Mouse (Mus musculus): Measurements from ENCODE around the gene Serbp1.

Gene Serbp1

DNA sequence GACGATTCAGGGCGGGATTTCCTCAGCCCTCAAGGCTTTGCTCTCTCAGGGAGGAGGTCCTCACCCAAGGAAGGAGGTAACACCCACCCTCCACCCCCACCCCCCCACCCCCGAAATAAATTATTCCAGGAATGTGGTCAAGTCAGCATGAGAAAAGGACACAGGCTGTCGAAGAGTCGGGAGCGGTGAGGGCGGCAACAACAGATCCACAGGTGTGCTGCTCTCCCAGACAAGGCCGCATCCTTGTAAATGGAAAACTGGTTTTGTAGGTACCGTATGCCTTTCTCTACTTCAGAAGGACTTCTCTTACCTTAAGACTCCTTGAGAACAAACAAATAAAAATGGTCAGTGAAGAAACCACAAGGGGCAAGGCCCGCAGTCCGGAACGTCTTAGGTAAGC is at the start of gene Serbp1:
Gene Serbp1 (plus strand): TSS at position 200 of the 400 bp plus-strand sequence.
- in situ Hi-C loops (cut with MboI, MseI), result no loop called here

GRCm38 (mm10) chr6:67193591-67193990 is 44.4 kb upstream of the Serbp1 start:
- in situ Hi-C loops (cut with MboI, MseI), result loop anchor here (10.0 to 25.0 kb wide), 2 partner anchors 611 to 656 kb away; partner anchors contain the start of gene Mad2l1

- in situ Hi-C loops (cut with MboI, MseI), result loop anchor here (10.0 to 25.0 kb wide), 2 partner anchors 610 to 657 kb away; partner anchors contain the start of gene Mad2l1
These were observed 43.4 kb upstream of the Serbp1 start for GRCm38 (mm10) chr6:67194606-67195005.

DNA sequence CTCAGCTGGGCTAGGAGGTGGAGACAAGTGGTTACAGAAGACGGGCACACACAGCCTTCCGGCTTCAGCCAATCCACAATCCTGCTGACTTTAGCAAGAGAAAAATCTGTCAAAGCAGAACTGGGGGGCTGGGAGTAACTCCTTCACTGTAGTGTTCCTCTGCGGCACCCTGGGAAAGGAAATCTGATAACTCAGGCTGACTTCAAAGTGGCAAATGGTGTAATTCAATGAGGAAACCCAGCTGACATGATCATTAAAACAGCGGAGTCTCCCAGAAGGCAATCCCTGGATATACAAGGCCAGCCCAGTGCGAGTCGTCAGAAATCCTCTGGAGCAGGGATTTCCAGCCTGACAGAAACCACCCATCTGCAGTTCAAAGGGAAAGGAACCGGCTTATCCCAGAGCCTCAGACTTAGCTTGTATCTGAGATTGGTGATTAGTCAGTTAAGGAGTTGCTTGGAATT is 42.8 kb upstream of the Serbp1 start:
- in situ Hi-C loops (cut with MboI, MseI), result loop anchor here (10.0 to 25.0 kb wide), 2 partner anchors 610 to 658 kb away; partner anchors contain the start of gene Mad2l1

GRCm38 (mm10) chr6:67196821-67197220 is 41.2 kb upstream of the Serbp1 start:
- in situ Hi-C loops (cut with MboI, MseI), result loop anchor here (10.0 to 25.0 kb wide), 2 partner anchors 608 to 660 kb away; partner anchors contain the start of gene Mad2l1

DNA sequence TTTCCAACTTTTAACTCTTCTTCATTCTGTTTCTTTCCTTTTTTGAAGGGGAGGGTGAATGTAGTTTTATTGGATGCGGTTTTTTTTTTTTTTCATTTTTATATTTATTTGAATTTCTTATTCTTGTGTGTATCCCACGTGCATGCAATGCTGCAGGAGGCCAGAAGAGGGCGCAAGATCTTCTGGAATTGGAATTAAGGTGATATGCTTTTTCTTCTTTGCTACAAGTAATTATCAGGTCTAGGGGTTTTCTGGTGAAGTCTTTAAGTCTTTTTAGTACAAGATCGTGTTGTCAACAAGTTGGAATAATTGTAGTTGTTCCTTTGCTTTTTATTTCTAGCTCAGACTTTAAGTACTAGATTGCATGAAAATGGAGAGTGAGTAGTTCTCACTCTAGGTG is 39.9 kb upstream of the Serbp1 start:
- in situ Hi-C loops (cut with MboI, MseI), result loop anchor here (10.0 to 25.0 kb wide), 2 partner anchors 607 to 661 kb away; partner anchors contain the start of gene Mad2l1

- in situ Hi-C loops (cut with MboI, MseI), result no loop called here
These were observed 37.2 kb upstream of the Serbp1 start for GRCm38 (mm10) chr6:67200715-67201322.

GRCm38 (mm10) chr6:67205081-67206037 is 32.6 kb upstream of the Serbp1 start:
- in situ Hi-C loops (cut with MboI, MseI), result no loop called here

DNA sequence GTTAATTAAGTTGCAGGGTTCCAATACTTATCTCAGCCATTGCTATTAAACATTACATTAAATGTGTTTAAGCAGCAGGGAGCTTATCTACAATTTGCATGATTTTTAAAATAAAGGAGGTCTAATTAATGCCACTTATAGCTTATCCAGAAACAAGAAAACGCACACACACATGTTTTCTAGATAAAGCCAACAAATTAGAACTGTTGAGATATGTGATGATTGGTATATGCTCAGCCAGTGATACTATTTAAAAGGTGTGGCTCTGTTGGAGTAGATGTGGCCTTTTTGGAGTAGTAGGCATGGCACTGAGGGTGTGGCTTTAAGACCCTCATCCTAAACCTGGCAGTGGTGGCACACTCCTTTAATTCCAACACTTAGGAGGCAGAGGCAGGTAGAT is 25.6 kb upstream of the Serbp1 start:
- in situ Hi-C loops (cut with MboI, MseI), result loop anchor here (5.0 kb wide), 1 partner anchor 45 kb away; no protein-coding TSS in a partner anchor

- in situ Hi-C loops (cut with MboI, MseI), result loop anchor here (5.0 kb wide), 1 partner anchor 44 kb away; no protein-coding TSS in a partner anchor
These were observed 24.4 kb upstream of the Serbp1 start for GRCm38 (mm10) chr6:67213429-67214098.

- in situ Hi-C loops (cut with MboI, MseI), result no loop called here
These were observed 20.6 kb upstream of the Serbp1 start for GRCm38 (mm10) chr6:67217402-67217801.

DNA sequence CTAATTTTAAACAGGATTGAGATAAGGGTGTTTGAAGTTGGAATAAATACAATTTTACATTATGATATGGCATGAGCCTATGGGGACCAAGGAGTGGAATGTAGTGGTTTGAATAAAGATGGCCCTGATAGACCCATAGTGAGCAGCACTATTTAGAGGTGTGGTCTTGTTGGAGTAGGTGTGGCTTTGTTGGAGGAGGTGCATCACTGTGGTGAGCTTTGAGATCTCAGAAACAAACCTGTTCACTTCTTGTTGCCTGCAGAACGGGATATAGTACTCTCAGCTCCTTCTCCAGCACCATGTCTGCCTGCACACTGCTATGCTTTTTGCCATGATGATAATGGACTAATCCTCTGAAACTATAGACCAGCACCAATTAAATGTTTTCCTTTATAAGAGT is 20.1 kb upstream of the Serbp1 start:
- in situ Hi-C loops (cut with MboI, MseI), result no loop called here

- in situ Hi-C loops (cut with MboI, MseI), result no loop called here
These were observed 19.4 kb upstream of the Serbp1 start for GRCm38 (mm10) chr6:67218566-67218965.

DNA sequence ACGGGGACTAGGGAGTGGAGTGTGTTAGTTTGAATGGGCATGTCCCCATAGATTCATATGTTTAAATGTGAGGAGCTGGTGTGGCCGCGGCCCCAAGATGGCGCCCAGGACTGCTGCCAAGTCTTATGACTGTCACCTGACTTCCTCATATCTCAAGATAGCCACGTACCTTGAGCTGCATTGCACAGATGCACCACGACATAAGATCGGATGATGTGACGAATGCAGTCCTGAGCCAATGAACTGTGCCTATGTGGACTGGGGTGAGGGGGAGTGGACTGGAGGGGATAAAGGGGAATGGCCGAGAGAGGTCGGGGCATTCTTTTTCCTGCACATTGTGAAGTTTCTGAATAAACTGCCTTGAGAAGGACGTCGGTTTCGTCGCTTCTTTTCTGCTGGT is 18.0 kb upstream of the Serbp1 start:
- in situ Hi-C loops (cut with MboI, MseI), result loop anchor here (10.0 kb wide), 1 partner anchor 955 kb away; no protein-coding TSS in a partner anchor

DNA sequence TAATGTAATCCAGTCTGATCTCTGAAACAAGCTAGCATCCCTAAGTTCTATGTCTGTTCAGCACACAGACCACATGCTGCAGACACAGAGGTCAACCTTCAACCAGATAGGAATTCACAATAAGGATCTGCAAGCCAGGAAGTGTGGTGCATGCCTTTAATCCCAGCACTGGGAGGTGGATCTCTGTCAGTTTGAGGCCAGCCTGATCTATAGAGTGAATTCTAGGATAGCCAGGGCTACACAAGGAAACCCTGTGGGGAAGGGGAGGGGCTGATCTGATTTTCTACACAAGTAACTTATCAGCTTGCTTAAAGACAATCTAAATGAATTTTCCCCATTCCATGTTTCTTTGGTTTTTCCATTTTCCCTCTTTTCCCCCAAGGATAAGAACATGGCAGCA is 17.2 kb upstream of the Serbp1 start:
- in situ Hi-C loops (cut with MboI, MseI), result loop anchor here (10.0 kb wide), 1 partner anchor 956 kb away; no protein-coding TSS in a partner anchor

- in situ Hi-C loops (cut with MboI, MseI), result loop anchor here (10.0 kb wide), 1 partner anchor 958 kb away; no protein-coding TSS in a partner anchor
These were observed 14.9 kb upstream of the Serbp1 start for GRCm38 (mm10) chr6:67223082-67223481.

- in situ Hi-C loops (cut with MboI, MseI), result loop anchor here (10.0 kb wide), 1 partner anchor 959 kb away; no protein-coding TSS in a partner anchor
These were observed 14.5 kb upstream of the Serbp1 start for GRCm38 (mm10) chr6:67223499-67223898.

DNA sequence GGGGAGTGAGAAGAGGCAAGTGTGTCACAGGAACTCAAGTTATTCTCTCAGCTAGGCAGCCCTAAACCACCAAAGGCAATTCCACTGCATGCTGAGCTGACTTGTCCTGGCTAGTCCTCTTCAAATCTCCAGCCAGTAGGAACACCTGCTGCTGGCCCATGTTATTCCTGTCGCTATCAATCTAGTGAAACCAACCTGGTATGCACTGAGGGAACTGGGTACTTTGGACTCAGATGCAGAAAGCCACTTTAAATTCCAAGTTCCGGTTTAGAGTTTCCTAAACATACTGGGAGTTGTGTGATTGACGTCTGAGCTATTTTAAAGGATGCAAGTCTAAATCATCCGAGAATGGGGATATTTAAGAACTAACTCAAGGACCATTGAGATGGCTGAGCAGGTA is 11.7 kb upstream of the Serbp1 start:
- in situ Hi-C loops (cut with MboI, MseI), result loop anchor here (10.0 kb wide), 1 partner anchor 961 kb away; no protein-coding TSS in a partner anchor

DNA sequence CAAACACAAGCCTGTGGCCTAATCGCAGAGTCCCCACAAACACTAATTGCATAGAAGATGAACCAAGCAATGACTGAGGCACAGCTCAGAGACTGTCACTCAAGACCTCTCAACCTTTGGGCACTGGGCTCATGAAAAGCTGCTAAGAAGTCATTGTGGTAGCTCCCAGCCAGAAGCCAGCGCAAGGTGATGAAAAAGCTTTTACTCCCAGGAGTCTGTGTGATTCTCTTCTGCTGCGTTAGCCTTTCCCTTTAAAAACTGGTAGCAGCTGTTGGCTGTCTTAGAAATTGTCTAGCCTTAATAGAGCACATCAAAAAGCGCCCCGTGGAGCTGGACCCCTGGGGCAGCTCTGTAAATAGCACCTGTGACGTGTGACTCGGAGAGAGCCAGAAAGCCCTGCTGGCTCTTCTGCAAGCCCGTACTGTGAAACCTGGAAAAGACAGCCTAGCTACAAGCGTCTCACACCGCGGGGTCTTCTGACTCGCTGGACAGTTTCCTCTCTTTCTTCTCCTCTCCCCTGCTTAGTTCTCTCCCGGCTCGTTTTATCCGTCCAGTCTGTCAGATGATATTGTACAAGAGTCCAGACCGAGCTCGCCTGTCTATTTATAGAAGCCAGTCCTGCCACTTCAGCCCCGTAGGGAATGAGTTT is 9.4 kb upstream of the Serbp1 start:
- in situ Hi-C loops (cut with MboI, MseI), result loop anchor here (10.0 kb wide), 1 partner anchor 964 kb away; no protein-coding TSS in a partner anchor

- in situ Hi-C loops (cut with MboI, MseI), result loop anchor here (10.0 kb wide), 1 partner anchor 965 kb away; no protein-coding TSS in a partner anchor
These were observed 8.5 kb upstream of the Serbp1 start for GRCm38 (mm10) chr6:67229521-67229920.

Measured in T-helper 2 cell (primary cell).